Mouse (Mus musculus) erythroid progenitor cell, adult 5-6 weeks (primary cell): ENCODE data around the gene Glipr1l1. TPM values are rescaled to one million over a fixed set of nuclear protein-coding genes. Genes with fewer than 3 reads are reported as not detected.
A peak's percentile ranks its signal among the peaks of the same experiment; 100 is the strongest.
"Not testable (repeated sequence)": the region's sequence is repeated elsewhere in the genome, so short reads cannot be mapped to it uniquely, and the experiment has no call there.

Source experiments
- ATAC-seq: replicated peaks from 2 replicates; pipeline ENCODE4 v1.8.0; 2016; ENCODE audit warnings: moderate number of reproducible peaks, mild to moderate bottlenecking, moderate TSS enrichment, inconsistent platforms; ENCODE audit not compliant: poor library complexity, low FRiP score, severe bottlenecking
- total RNA-seq, 2 experiments: library from RNA; stranded (forward) in 1 of 2; stranded (reverse) in 1 of 2; fragments of 150-400 nt in 1 of 2; fragments of 186-747, 209-891 nt in 1 of 2; gene quantifications; 2 replicates each; pipeline versions ENCODE4 v1.2.3 to v1.2.4; 2015 to 2017; ENCODE audit warnings: low replicate concordance in 2 of 2

The Glipr1l1 gene
- not detected in 2 replicates for total RNA-seq (2015; ENCODE audit: low replicate concordance)
- not detected in 2 replicates for total RNA-seq (2017; ENCODE audit: low replicate concordance)

DNA sequence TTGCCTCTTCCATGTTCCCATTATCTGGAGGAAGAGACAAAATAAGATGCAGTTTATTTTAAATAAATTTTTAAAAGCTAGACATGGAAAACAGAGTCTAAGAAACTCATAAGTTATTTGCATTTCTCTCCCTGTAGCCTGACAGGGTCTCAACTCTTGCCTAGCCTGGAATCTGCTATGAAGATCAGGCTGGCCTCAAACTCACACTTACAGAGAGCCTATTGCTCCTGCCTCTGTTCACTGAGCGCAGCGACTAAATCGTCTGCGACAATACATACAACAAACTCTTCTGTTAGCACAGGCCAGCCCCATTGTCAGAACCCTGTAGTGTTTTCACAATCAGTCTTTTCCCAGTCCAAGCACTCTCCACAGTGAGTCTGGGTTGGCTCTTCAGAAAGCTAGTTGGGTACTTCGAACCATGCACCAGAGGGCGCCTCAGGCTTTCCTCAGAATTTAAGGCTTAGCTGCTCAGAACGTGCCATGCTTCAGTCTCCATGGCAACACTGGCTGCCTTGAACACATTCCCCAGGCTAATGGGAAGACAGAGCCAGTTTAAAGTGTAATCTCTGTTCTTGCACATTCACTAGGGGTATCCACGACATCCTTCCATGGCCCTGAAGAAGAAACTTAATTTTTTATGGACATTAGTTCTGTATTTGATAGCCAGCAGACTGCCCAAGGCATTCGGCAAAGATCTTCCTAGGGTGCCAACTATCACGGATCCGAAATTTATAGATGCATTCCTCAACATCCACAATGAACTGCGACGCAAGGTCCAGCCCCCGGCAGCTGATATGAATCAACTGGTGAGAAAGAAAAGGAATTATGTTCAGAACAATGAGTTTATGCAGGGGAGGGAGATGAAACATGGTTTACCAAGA, at the start of gene Glipr1l1:
TSS of gene Glipr1l1 (plus strand) at position 488 of the 881 bp plus-strand sequence.
- ATAC-seq: no peak

- no peak for ATAC-seq
Observed at GRCm38 (mm10) chr10:112023585-112023984, 36.4 kb upstream of the Glipr1l1 start.

DNA sequence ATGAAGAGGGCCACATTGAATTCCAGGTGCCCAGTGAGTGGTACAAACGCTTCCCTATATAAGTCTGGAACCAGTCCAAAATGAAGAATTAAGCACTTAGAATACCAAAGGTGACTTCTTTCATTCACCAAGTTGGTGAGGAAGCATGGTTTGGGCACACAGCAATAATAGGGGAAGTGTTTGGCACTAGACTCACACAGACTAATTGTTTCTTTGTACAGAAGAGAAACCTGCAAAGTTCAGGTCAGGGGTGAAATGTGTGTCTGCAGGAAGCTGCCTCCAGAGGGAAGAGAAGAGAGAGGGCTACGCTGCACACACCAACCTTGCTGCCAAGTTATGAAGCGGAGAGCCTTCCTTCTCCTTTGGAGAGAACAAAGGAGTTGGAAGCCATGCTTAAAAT, 31.3 kb upstream of the Glipr1l1 start:
- ATAC-seq: not testable (repeated sequence)

DNA sequence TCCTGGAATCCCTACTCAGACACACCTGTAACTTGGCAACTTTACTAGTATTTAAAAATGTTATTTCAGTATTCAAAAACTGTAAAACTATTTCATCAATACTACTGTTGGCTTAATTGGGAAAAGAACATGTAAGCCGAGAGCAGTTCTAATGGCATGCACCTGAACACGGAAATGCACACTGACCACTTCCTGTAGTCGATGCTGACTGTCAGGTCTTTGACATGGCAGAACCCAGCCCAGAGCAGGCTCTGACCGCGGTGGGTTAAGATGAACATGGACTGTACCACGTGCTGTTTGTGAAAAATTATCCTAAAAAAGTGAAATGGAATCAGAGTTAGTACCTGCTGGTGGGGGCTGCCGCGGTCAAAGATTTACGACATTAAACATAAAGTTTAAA, 16.5 kb upstream of the Glipr1l1 start:
- not testable (repeated sequence) for ATAC-seq

DNA sequence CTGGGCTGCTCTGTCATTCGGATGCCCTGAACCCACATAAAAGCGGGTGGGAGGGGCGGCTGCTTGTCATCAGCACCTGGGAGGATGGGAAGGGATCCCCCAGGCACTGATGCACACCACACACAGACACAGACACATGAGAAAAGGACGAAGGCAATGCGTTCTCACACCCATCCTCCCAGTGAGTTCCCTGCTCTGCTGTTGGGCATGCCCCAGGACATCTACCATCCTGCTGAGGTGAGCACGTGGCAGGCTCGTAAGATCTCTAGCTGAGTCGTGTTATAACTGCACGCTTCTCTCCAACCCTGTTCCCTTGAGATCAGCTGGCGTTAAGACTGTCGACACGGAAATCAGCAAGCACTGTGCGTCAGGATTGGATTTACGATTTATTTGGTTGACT, 15.7 kb upstream of the Glipr1l1 start:
- ATAC-seq: not testable (repeated sequence)

DNA sequence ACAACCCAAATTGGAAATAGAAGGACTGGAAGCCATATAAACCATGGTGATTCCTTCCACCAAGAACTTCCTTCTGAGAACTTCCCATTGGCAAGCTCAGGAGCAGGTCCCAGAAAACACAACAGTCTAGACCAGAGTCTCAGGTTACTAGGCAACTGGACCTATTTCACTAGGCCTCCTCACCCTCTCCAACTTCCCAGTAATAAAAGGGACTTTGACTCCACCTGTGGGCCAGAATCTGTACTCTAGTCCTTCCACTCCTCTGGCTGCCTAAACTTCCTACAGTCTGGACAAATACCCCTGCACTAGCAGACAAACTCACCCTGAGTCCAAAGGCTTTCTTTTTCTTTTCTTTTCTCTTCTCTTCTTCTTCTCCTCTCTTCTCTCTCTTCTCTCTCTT, 8.8 kb upstream of the Glipr1l1 start:
- ATAC-seq: no peak

DNA sequence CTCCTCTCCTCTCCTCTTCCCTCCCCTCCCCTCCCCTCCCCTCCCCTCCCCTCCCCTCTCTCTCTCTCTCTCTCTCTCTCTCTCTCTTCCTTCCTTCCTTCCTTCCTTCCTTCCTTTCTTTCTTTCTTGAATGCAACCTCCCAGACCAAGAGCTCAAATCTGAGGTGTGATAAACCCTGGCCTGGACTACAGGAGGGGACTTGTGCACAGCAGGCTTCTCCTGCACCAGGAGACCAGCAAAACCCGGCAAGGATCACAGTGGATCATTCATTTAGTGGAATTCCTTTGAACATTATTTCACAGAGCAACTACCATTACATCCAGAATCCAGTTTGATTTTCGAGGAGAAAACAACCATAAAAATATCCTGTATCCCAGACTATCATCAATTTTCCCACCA, 8.0 kb upstream of the Glipr1l1 start:
- ATAC-seq: not testable (repeated sequence)

GRCm38 (mm10) chr10:112060583-112060934, 570 bp downstream of the Glipr1l1 start:
- not testable (repeated sequence) for ATAC-seq

- ATAC-seq: no peak
Observed at GRCm38 (mm10) chr10:112080044-112080443, 20.1 kb downstream of the Glipr1l1 start.

DNA sequence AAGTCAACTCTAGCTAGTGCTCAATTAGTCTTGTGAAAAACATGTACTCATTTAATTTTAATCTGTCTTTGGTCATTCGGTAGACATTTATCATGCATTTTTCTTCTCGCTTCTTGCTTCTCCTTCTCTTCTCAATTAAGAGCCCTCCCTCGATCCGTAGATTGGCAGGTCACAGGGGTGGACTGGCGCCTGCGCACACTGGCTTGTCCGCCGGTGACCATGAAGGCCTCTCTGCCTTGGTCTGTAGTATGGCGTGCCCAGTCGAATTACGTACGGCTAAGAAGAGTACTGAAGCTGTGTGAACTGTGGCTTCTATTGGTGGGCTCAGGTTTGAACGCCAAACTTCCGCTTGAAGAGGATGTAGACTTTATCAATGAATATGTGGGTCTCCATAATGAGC, 23.2 kb downstream of the Glipr1l1 start, which contains the start of gene Glipr1l2:
TSS of gene Glipr1l2 (plus strand) at position 198 of the 400 bp plus-strand sequence.
- 0 out of 2 replicates have a peak, but pooled peaks have one; percentile 49 for ATAC-seq

DNA sequence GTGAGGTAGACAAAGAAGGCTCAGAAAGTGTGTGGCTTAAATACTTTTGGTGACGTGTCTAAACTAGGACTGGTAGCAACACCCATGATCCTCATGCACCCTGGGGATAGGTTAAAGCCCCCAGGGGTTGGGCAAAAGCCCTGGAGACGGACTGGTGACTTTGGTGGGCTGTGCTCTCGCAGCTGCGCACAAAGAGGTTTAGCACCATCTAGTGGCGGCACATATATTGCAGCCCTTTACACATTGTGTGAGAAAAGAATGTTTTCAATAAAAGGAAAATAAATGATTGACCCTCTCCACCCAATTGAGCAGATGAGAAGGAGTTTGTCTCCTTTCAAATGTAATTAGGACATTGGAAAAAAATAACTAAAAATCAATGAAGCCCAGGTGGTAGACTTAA, 45.8 kb downstream of the Glipr1l1 start:
- not testable (repeated sequence) for ATAC-seq

DNA sequence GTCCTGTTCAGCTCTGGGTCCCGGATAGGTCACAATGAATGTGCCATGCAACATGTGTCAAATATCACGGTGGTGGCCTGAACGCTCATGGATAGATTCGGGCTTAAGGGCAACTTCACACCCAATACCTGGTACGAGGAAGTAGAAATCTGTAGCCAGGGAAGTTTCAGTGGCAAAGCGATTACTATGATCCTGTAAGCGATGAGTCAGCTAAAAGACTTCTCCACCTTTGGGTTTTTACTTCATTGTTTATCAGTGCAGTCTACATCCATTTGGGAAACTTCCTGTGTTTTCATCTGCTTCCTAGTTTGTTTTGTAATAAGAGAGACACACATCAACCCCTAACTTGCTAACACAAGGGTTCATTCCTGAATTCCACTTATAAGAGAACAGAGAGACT, 50.4 kb downstream of the Glipr1l1 start:
- ATAC-seq: no peak

GRCm38 (mm10) chr10:112125090-112125489, 65.1 kb downstream of the Glipr1l1 start:
- ATAC-seq: not testable (repeated sequence)

DNA sequence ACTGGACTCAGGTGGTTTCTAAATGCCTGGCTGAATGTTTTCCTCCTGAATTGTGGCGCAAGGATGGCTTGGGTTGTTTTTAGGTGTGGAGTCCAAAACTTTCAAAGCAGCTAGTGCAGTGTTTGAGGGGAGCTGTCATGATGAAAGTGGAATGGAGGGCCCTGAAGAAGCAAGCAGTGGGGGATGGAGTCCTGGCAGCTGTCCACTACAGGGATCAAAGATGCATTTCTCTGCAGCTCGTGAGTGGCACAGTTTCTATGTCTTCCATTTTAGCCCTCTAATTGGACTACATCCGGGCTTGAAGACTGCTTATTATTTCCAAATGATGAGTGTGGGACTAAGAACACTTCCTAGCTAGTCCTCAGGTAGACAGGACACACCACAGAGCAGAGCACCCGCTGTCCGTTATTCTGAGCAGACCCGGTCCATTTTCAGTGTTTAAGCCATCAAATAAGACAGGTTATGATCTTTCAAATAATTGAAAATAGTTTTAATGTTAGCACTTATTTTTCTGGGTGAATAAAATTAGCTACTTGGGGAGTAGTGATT, 67.8 kb downstream of the Glipr1l1 start:
- not testable (repeated sequence) for ATAC-seq

Other genes with a start within 250 kb of the Glipr1l1 start
- 16.8 and 21.6 TPM in 2 replicates for gene Krr1, start 87.5 kb upstream of the Glipr1l1 start, total RNA-seq (2015; ENCODE audit: low replicate concordance)
- gene Krr1, start 87.5 kb upstream of the Glipr1l1 start, total RNA-seq (2017; ENCODE audit: low replicate concordance): 6.3 and 12.6 TPM in 2 replicates
- 62.5 and 76.0 TPM in 2 replicates for gene Glipr1, start 57.6 kb upstream of the Glipr1l1 start, total RNA-seq (2015; ENCODE audit: low replicate concordance)
- gene Glipr1, start 57.6 kb upstream of the Glipr1l1 start, total RNA-seq (2017; ENCODE audit: low replicate concordance): 16.2 and 16.6 TPM in 2 replicates
- not detected in 2 replicates for gene Glipr1l2, start 23.2 kb downstream of the Glipr1l1 start, total RNA-seq (2015; ENCODE audit: low replicate concordance)
- not detected in 2 replicates for gene Glipr1l2, start 23.2 kb downstream of the Glipr1l1 start, total RNA-seq (2017; ENCODE audit: low replicate concordance)
- gene Glipr1l3, start 100.1 kb downstream of the Glipr1l1 start, total RNA-seq (2015; ENCODE audit: low replicate concordance): not detected in 2 replicates
- not detected in 2 replicates for gene Glipr1l3, start 100.1 kb downstream of the Glipr1l1 start, total RNA-seq (2017; ENCODE audit: low replicate concordance)
- not detected in 2 replicates for gene Caps2, start 103.4 kb downstream of the Glipr1l1 start, total RNA-seq (2015; ENCODE audit: low replicate concordance)
- gene Caps2, start 103.4 kb downstream of the Glipr1l1 start, total RNA-seq (2017; ENCODE audit: low replicate concordance): not detected in 2 replicates
- gene Kcnc2, start 210.9 kb downstream of the Glipr1l1 start, total RNA-seq (2015; ENCODE audit: low replicate concordance): 1.1 TPM in 1 of 2 replicates, not detected in the other
- gene Kcnc2, start 210.9 kb downstream of the Glipr1l1 start, total RNA-seq (2017; ENCODE audit: low replicate concordance): not detected in 2 replicates